Mouse (Mus musculus) lung, embryonic 16.5 days (tissue): ENCODE measurements at regions not wholly inside any gene's neighbourhood (a gene's known extent, or its start where the extent isn't known, plus 50 kb on each side); places are given as distances from the start of the nearest gene placed in this dataset.
"Not testable (repeated sequence)": the region's sequence is repeated elsewhere in the genome, so short reads cannot be mapped to it uniquely, and the experiment has no call there.

Experiments used
- ATAC-seq: fragments of 200-750 bp; cut with Nextera tagmentation; 2 replicates; pipeline ENCODE4 v1.8.0; 2017; ENCODE audit warnings: low read depth, mild to moderate bottlenecking, moderate library complexity
- H3K27ac ChIP-seq: fragments of 300-500 bp; sonication (generic); 2 replicates; pipeline ENCODE4 v1.5.1; 2014; ENCODE audit warnings: mild to moderate bottlenecking, control low read depth, low read length
- H3K27me3 ChIP-seq: fragments of 300-500 bp; sonication (generic); 2 replicates; pipeline ENCODE4 v1.6.1; 2014; ENCODE audit warnings: low read depth, low read length, mixed read lengths; ENCODE audit not compliant: control insufficient read depth, insufficient read depth
- H3K36me3 ChIP-seq: fragments of 300-500 bp; sonication (generic); 2 replicates; pipeline ENCODE4 v1.6.1; 2014; ENCODE audit warnings: low read length; ENCODE audit not compliant: control insufficient read depth, insufficient read depth
- H3K4me1 ChIP-seq: fragments of 300-500 bp; sonication (generic); replicated peaks from 2 replicates; pipeline ENCODE4 v1.6.1; 2014; ENCODE audit warnings: low read length, mixed read lengths; ENCODE audit not compliant: control insufficient read depth, insufficient read depth
- H3K4me2 ChIP-seq: fragments of 300-500 bp; sonication (generic); 2 replicates; pipeline ENCODE4 v1.6.1; 2014; ENCODE audit warnings: low read depth, low read length, control low read depth
- H3K4me3 ChIP-seq: fragments of 300-500 bp; sonication (generic); 2 replicates; pipeline ENCODE4 v1.5.1; 2014; ENCODE audit warnings: mild to moderate bottlenecking, low read length, control low read depth
- H3K9ac ChIP-seq: fragments of 300-500 bp; sonication (generic); 2 replicates; pipeline ENCODE4 v1.6.1; 2014; ENCODE audit warnings: low read length, control low read depth
- H3K9me3 ChIP-seq: fragments of 300-500 bp; sonication (generic); 2 replicates; pipeline ENCODE4 v1.6.1; 2016; ENCODE audit warnings: low read length; ENCODE audit not compliant: control insufficient read depth
- WGBS: fragments of 180-500 bp; shearing (Covaris S2); extraction: QIAGEN DNeasy Blood & Tissue Kit; methylation state at CpG from one replicate; pipeline ENCODE4 v1.1.7; 2014; 5-methylcytosine and 5-hydroxymethylcytosine counted together

DNA sequence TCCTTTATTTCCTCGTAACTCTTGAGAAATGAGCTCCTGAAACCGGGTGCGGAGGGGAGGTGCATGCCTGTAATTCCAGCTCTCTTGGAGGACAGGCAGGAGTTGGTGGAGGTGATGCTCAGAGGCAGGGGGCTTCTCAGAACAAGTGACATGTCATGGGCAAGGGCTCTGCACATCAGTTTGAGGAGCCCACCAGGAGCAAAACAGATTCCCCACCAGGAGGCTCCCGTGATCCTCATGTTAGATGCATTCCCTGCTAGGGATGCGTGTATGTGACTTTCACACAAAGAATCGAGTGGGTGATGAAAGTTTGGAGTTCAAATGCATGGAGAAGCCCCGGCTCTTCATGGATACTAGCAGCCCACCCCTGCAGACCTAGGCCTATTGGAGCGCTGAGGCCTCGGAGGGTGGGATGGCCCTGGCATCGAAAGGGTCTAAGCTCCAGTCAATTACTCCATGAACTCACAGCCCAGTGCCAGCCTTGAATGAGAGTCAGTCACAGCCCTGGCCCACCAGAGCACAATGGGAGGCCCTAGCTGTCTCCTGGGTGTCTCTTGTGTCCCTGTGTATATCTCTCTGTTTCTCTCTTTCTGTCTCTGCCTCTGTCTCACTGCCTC, 150.1 kb upstream of the A430005L14Rik start:
- Histone ChIP-seq H3K36me3 (no peaks in the 10 kb centered on the region), H3K27me3 (peaks cover 3% of the 10 kb centered on the region; the same call in 1 of the 2 replicates), H3K27ac (no peak overlapping the region), H3K4me1 (no peaks in the 10 kb centered on the region), H3K9me3 (no peaks in the 10 kb centered on the region), H3K4me3 (no peak overlapping the region), H3K9ac (no peak overlapping the region), H3K4me2 (no peak overlapping the region; the same call in 1 of the 2 replicates)
- WGBS = 36% methylated on average over 10 of the region's 10 CpGs
- no peak for ATAC-seq

DNA sequence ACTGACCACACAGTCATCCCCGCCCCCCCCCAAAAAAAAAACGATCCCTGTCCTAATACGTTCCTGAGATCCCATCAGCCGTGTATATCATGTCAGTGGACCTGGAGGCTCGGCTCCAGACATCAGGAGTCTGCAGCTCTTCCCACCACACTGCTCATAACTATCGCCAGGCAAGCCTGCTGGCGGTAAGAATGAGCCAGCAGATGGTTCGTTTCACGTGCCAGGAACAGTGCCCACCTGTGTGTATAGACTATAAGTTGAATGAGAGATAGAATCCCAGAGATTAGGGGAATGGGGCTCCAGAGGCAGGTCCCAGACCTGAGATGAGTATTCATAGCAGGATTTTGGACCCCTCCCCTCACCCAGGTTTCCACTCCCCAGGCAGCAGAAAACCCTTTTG, 144.2 kb upstream of the A430005L14Rik start:
- Histone ChIP-seq H3K36me3 (no peaks in the 10 kb centered on the region), H3K4me1 (no peaks in the 10 kb centered on the region), H3K9ac (no peak overlapping the region), H3K27me3 (no peaks in the 10 kb centered on the region), H3K4me2 (no peak overlapping the region), H3K27ac (no peak overlapping the region), H3K4me3 (no peak overlapping the region), H3K9me3 (no peaks in the 10 kb centered on the region)
- 83% methylated on average over 9 of the region's 9 CpGs for WGBS
- no peak for ATAC-seq

DNA sequence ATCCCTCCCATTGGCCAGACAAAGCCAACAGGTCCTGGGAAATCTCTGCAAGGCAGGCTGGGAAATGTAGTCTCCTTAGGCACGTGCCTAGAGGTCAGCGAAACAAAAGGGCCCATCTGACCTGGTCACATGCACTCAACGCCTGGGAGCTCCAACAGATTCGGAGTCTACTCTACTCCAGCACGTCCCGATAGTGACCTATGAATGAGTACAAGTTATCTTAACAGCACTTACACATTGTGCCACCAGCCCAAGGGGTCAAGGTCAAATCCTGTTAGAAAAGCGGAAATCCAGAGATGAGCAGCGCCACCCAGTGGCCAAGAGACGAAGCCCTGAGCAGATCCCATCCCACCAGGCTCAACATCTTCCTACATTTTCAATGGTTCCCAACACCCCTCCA, 129.1 kb upstream of the A430005L14Rik start:
- H3K9me3 ChIP-seq = no peaks in the 10 kb centered on the region
- H3K4me1 ChIP-seq = no peaks in the 10 kb centered on the region
- no peaks in the 10 kb centered on the region for H3K27me3 ChIP-seq
- no peak for ATAC-seq
- H3K4me2 ChIP-seq = no peak overlapping the region
- 53% methylated on average over 9 of the region's 9 CpGs for WGBS
- no peak overlapping the region for H3K4me3 ChIP-seq
- no peaks in the 10 kb centered on the region for H3K36me3 ChIP-seq
- no peak overlapping the region for H3K9ac ChIP-seq
- H3K27ac ChIP-seq = no peak overlapping the region

DNA sequence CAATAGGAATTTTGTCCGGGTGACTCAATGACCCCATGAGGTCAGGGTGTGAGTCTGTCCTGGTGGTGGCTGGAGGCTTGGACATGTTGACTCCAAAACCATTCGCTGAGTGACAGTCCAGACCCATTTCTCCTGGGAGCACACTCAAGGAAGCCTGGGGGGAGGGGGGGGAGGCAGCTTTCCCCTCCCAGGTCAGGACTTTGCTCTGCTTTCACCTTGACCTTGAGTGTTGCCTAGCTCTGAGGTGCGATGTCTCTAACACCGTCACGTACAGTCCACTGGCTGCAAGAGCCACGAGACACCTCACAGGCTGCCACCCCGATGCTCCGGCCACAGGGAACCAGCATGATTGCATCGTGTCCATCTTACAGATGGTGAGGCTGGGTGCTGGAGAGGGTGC, 127.3 kb upstream of the A430005L14Rik start:
- Histone ChIP-seq H3K9ac (no peak overlapping the region), H3K4me2 (no peak overlapping the region), H3K27ac (no peak overlapping the region), H3K4me3 (no peak overlapping the region), H3K36me3 (no peaks in the 10 kb centered on the region), H3K4me1 (no peaks in the 10 kb centered on the region), H3K27me3 (no peaks in the 10 kb centered on the region), H3K9me3 (no peaks in the 10 kb centered on the region)
- no peak for ATAC-seq
- WGBS = 85% methylated on average over 9 of the region's 9 CpGs

DNA sequence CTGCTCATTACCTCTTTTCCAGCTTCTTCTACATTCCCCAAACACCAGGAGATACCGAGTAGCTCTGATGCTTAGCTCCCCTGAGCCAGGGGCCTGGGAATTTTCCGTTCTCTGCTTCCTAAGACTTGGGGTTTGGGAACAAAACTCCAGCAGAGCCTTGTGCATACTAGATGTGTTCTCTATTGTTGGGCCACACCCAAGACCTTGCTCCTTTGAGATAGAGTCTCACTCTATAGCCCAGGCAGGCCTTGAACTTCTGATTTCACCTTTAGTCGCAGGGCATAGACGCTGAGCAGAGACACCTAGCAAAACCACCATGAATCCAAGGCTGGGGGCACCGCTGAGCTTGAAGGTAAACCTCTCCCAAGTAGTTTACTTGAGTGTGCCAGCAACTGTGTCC, 126.5 kb upstream of the A430005L14Rik start:
- no peak for ATAC-seq
- no peaks in the 10 kb centered on the region for H3K9me3 ChIP-seq
- no peaks in the 10 kb centered on the region for H3K36me3 ChIP-seq
- H3K4me2 ChIP-seq = no peak overlapping the region
- no peak overlapping the region for H3K4me3 ChIP-seq
- no peaks in the 10 kb centered on the region for H3K27me3 ChIP-seq
- H3K4me1 ChIP-seq = no peaks in the 10 kb centered on the region
- WGBS = 85% methylated on average over 5 of the region's 5 CpGs
- no peak overlapping the region for H3K27ac ChIP-seq
- H3K9ac ChIP-seq = no peak overlapping the region

DNA sequence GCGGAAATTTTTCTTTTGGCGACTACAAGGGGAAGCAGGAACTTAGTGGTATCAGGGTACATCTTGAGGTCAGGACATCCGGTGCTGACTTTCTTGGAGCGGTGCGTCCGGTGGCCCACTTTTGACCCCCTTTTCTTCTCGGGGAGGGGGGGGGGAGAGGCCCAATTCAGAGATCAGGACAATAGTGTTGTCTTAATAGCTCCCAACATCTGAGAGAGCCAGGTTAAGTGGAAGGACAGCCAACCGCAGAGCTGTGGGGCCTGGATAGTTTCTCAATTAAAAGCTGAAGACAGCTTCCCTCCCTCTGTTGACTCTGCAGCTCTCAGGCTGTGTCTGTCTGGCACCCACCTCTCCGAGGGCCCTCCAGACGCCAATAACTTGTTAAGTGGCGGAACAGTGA, 125.8 kb upstream of the A430005L14Rik start:
- 63% methylated on average over 5 of the region's 11 CpGs for WGBS
- H3K36me3 ChIP-seq, H3K4me2 ChIP-seq, H3K4me1 ChIP-seq, H3K4me3 ChIP-seq, ATAC-seq, H3K9me3 ChIP-seq, H3K9ac ChIP-seq, H3K27me3 ChIP-seq, H3K27ac ChIP-seq: not testable (repeated sequence)

DNA sequence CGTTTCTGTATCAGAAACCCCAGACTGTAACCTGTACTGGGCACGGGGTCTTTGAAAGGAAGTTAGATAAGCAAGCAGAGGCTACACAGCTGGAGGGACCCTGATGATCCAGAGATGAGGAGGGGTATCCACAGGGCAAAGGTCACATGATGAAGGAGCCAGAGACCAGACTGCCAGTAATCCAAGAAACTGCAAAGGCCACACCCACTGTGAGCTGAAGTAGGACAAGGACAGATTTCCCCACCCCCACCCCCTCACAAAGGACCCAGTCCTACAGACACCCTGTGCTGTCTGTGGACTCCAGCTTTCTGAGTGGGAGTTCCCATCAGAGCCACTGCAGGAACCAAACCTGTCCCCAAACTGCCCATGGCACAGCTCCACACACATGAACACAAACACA, 124.9 kb upstream of the A430005L14Rik start:
- H3K4me1 ChIP-seq = no peaks in the 10 kb centered on the region
- H3K4me2 ChIP-seq = no peak overlapping the region
- no peak overlapping the region for H3K27ac ChIP-seq
- 45% methylated on average over 2 of the region's 2 CpGs for WGBS
- H3K9me3 ChIP-seq = no peaks in the 10 kb centered on the region
- ATAC-seq = no peak
- H3K36me3 ChIP-seq = no peaks in the 10 kb centered on the region
- H3K27me3 ChIP-seq = no peaks in the 10 kb centered on the region
- H3K9ac ChIP-seq = no peak overlapping the region
- H3K4me3 ChIP-seq = no peak overlapping the region

DNA sequence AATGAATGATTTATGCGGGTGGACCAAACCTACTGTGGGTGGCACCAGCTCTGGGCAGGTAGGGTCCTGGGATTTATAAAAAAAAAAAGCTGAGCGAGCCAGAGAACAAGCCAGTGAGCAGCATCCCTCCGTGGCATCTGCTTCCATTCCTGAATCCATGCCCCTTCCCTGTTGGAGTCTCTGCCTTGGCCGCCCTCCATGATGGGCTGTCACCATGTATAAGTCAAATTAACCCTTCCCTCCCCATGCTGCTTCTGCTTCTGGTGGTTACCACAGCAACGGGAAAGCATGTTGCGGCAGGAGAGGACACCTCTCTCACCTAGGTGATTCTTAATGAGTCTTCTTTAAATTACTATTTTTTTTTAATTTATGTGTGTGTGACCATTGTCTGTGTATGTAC, 112.3 kb upstream of the A430005L14Rik start:
- no peaks in the 10 kb centered on the region for H3K36me3 ChIP-seq
- ATAC-seq = no peak
- H3K9me3 ChIP-seq = no peaks in the 10 kb centered on the region
- H3K4me2 ChIP-seq = no peak overlapping the region
- H3K27ac ChIP-seq = no peak overlapping the region
- H3K27me3 ChIP-seq = no peaks in the 10 kb centered on the region
- no peak overlapping the region for H3K9ac ChIP-seq
- H3K4me3 ChIP-seq = no peak overlapping the region
- WGBS = 71% methylated on average over 6 of the region's 6 CpGs
- H3K4me1 ChIP-seq = no peaks in the 10 kb centered on the region

DNA sequence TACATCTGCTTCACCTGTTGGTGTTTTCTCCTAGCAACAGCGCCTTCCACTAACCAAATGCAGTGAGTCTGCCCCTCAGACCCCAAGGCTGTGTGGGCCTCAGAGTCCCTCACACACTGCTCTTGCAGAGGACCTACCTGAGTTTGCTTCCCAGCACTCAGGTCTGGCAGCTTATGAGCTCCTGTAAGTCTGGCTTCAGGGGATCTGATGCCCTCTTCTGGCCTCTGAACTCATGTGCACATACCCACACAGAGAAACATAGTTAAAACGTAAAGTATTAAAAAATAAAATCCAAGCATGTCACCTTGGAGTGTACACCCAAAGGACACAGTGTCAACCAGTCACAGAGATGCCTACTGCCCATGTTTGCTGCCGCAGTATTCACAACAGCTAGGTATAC, 108.8 kb upstream of the A430005L14Rik start:
- Histone ChIP-seq H3K27ac (no peak overlapping the region), H3K9me3 (no peaks in the 10 kb centered on the region), H3K36me3 (no peaks in the 10 kb centered on the region), H3K4me1 (no peaks in the 10 kb centered on the region), H3K4me3 (no peak overlapping the region), H3K27me3 (no peaks in the 10 kb centered on the region), H3K9ac (no peak overlapping the region), H3K4me2 (no peak overlapping the region)
- WGBS = 61% methylated on average over 3 of the region's 3 CpGs
- no peak for ATAC-seq

DNA sequence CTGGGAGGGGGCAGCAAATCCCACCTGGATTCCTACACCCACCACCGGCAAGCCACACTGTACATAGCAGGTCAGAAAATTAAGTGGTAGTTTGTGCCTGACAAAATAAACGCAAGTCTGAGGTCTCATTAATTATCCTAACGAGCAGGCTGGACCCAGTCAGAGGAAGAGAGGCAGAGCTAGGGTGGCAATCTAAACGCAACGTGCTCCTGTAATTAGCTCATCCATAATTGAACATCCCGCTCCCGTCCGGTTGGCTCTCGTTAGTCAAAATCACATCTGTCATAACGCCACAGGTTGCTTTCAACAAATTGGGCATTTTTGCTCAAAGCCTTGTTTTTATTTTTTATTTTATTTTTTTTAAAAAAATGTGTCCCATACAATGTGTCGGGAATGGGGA, 106.9 kb upstream of the A430005L14Rik start:
- Histone ChIP-seq H3K4me3 (no peak overlapping the region), H3K4me2 (no peak overlapping the region), H3K27ac (no peak overlapping the region), H3K9me3 (no peaks in the 10 kb centered on the region), H3K4me1 (no peaks in the 10 kb centered on the region), H3K27me3 (no peaks in the 10 kb centered on the region), H3K36me3 (no peaks in the 10 kb centered on the region), H3K9ac (no peak overlapping the region)
- 41% methylated on average over 11 of the region's 11 CpGs for WGBS
- ATAC-seq = no peak
